Mouse (Mus musculus): Measurements from ENCODE around the gene Ptpn21. TPM values are rescaled to one million over a fixed set of nuclear protein-coding genes. Genes with fewer than 3 reads are reported as not detected.
A peak's percentile ranks its signal among the peaks of the same experiment; 100 is the strongest.

Ptpn21 gene
- polyA plus RNA-seq, 1 experiment from 2014 or later, result 6.1 TPM

DNA sequence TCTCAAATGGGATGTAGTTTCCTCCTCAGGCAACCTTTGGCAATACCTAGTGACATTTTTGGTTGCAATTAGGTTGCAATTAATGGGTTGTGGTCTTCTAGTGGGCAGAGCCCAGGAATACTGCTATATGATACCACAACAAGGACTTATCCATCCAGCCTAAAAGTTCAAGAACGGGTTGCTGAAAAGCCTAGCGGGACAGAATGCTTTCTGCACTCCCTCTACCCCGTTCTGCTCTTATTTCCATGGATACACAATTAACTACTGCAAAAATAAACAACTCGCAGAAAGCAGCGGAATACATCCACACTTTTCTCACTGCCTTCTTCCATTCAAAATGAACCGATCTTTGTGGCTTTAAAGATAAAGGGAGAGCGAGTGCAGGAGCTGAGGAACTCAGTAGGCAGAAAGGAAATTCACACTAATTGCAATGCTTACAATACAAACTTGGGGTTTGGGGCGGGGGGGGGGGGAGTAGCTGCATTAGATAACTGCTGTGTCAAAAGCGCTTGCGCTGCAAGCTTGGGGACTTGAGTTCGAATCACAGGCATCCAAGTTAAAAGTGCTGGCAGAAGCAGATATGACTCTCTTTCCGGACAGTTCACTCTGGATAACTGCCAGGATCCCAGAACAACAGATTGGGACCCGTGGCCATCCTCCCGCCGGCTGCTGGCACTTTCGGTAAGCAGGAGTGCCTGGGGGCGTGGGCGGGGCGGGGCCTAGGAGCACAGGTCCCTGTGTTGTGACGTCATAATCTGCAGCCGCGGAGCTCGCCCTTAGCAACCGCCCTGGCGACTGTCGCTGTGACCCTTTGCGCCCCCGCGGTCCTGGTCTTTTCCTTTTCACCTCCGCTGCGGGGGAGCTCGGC is 109.6 kb downstream of the Ptpn21 start, which contains the start of gene Spata7:
Gene Spata7 (plus strand): TSS at position 766 of the 868 bp plus-strand sequence.
- H3K9me3 ChIP-seq, result no peaks in the 10 kb centered on the region
- 5% methylated on average over 32 of the region's 32 CpGs for WGBS
- peak within 1 kb of the TSS; percentile 86 for H3K4me3 ChIP-seq
- H3K4me1 ChIP-seq, result peaks cover 12% of the 10 kb centered on the region
- H3K27me3 ChIP-seq, result no peaks in the 10 kb centered on the region
- peak within 1 kb of the TSS; percentile 78 for H3K4me2 ChIP-seq (replicated peaks)
- peaks cover under 1% of the 10 kb centered on the region; the same call in 1 of the 2 replicates for H3K36me3 ChIP-seq
- peak within 1 kb of the TSS; percentile 80 for H3K9ac ChIP-seq
- peak; percentile 95 for ATAC-seq (ENCODE audit: low FRiP score, low read depth)
- no peak within 1 kb of the TSS; the same call in 1 of the 2 replicates for H3K27ac ChIP-seq

Other genes starting within 250 kb of the Ptpn21 start
- 0.05 and 0.15 TPM in 2 replicates for gene Kcnk10, start 159.1 kb downstream of the Ptpn21 start, polyA plus RNA-seq (2015; fragmentation: Nextera tagmentation; extraction: Ambion mirVana)
- gene Spata7, start 109.2 kb downstream of the Ptpn21 start, polyA plus RNA-seq (2015; fragmentation: Nextera tagmentation; extraction: Ambion mirVana), result 19.5 and 21.5 TPM in 2 replicates
- 129 and 136 TPM in 2 replicates for gene Zc3h14, start 9.6 kb upstream of the Ptpn21 start, polyA plus RNA-seq (2015; fragmentation: Nextera tagmentation; extraction: Ambion mirVana)
- 2.5 and 2.9 TPM in 2 replicates for gene Eml5, start 164.1 kb upstream of the Ptpn21 start, polyA plus RNA-seq (2015; fragmentation: Nextera tagmentation; extraction: Ambion mirVana)
- 35.8 and 36.7 TPM in 2 replicates for gene Ttc8, start 183.2 kb upstream of the Ptpn21 start, polyA plus RNA-seq (2015; fragmentation: Nextera tagmentation; extraction: Ambion mirVana)

Measured in limb, embryonic 13.5 days (tissue).